Mouse (Mus musculus) CD4-positive, CD25-positive, alpha-beta regulatory T cell, adult 9 weeks (primary cell): ENCODE data around the gene Esp18. TPM values are rescaled to one million over a fixed set of nuclear protein-coding genes. Genes with fewer than 3 reads are reported as not detected.

Source experiments
- polyA plus RNA-seq: library from polyadenylated mRNA; unstranded; fragments of 100-300 nt; shearing (Covaris generic); gene quantifications from one replicate; pipeline ENCODE4 v1.2.1, GENCODE M21; 2017

Gene Esp18
- polyA plus RNA-seq, result not detected

GRCm38 (mm10) chr17:39406059-39406458, at the start of gene Esp18:
Gene Esp18, plus strand, starts transcription at chr17:39406359.

Other genes with a start within 250 kb of the Esp18 start
- gene Esp16, start 129.8 kb downstream of the Esp18 start, polyA plus RNA-seq, result not detected
- not detected for gene Esp15, start 234.6 kb downstream of the Esp18 start, polyA plus RNA-seq